Mouse (Mus musculus): ENCODE measurements around the gene Myo1e. TPM values are rescaled to one million over a fixed set of nuclear protein-coding genes. Genes with fewer than 3 reads are reported as not detected.

Gene Myo1e
- total RNA-seq, 1 experiment, result 21.3 TPM

GRCm38 (mm10) chr9:70401937-70402539 is 194.9 kb downstream of the Myo1e start:
- TF ChIP-seq HCFC1 (IDR thresholded peaks at IDR 0.05; ENCODE audit: borderline replicate concordance, insufficient read depth, low read length) (no peak), ZNF384 (IDR thresholded peaks at IDR 0.05; ENCODE audit: low read depth, low read length) (no peak), CHD2 (IDR thresholded peaks at IDR 0.05; ENCODE audit: low read depth, low read length) (no peak), MAFK (IDR thresholded peaks at IDR 0.05; ENCODE audit: insufficient read depth, low read depth, low read length) (no peak), ZC3H11A (IDR thresholded peaks at IDR 0.05; ENCODE audit: borderline replicate concordance, low read depth, low read length) (no peak)
- no peak overlapping the region for H3K9ac ChIP-seq (ENCODE audit: insufficient read depth, low read depth, low read length, poor library complexity, severe bottlenecking)
- no peaks in the 10 kb centered on the region for H3K9me3 ChIP-seq (ENCODE audit: control insufficient read depth, insufficient read depth, low read depth, low read length)
- in situ Hi-C loops (cut with MboI; ENCODE audit: low sequenced_read_pairs in 2 of 2, unreplicated experiment in 2 of 2), result no loop called here
- no peaks in the 10 kb centered on the region for H3K4me1 ChIP-seq (ENCODE audit: control insufficient read depth in 2 of 2, insufficient read depth in 2 of 2, low read length in 2 of 2, poor library complexity in 1 of 2)
- H3K27ac ChIP-seq (ENCODE audit: insufficient read depth, low read depth, low read length, poor library complexity, severe bottlenecking), result no peak overlapping the region
- no peaks in the 10 kb centered on the region; the same call in 1 of the 2 replicates for H3K36me3 ChIP-seq (ENCODE audit: control insufficient read depth, insufficient read depth, low read length, poor library complexity, severe bottlenecking)
- no peak overlapping the region for H3K4me3 ChIP-seq (ENCODE audit: insufficient read depth in 1 of 2, low read depth in 1 of 2, low read length in 2 of 2, poor library complexity in 1 of 2, severe bottlenecking in 1 of 2)
- DNase-seq (ENCODE audit: low read depth, low spot score), result no peak

GRCm38 (mm10) chr9:70406596-70406995 is 199.4 kb downstream of the Myo1e start:
- no peak overlapping the region for H3K27ac ChIP-seq (ENCODE audit: insufficient read depth, low read depth, low read length, poor library complexity, severe bottlenecking)
- no peak for DNase-seq (ENCODE audit: low read depth, low spot score)
- no peaks in the 10 kb centered on the region for H3K4me1 ChIP-seq (ENCODE audit: control insufficient read depth in 2 of 2, insufficient read depth in 2 of 2, low read length in 2 of 2, poor library complexity in 1 of 2)
- TF ChIP-seq ZNF384 (IDR thresholded peaks at IDR 0.05; ENCODE audit: low read depth, low read length), result no peak
- no peak for TF ChIP-seq CHD2 (IDR thresholded peaks at IDR 0.05; ENCODE audit: low read depth, low read length)
- no peak for TF ChIP-seq MAFK (IDR thresholded peaks at IDR 0.05; ENCODE audit: insufficient read depth, low read depth, low read length)
- TF ChIP-seq HCFC1 (IDR thresholded peaks at IDR 0.05; ENCODE audit: borderline replicate concordance, insufficient read depth, low read length), result no peak
- TF ChIP-seq ZC3H11A (IDR thresholded peaks at IDR 0.05; ENCODE audit: borderline replicate concordance, low read depth, low read length), result no peak
- no peak overlapping the region for H3K4me3 ChIP-seq (ENCODE audit: insufficient read depth in 1 of 2, low read depth in 1 of 2, low read length in 2 of 2, poor library complexity in 1 of 2, severe bottlenecking in 1 of 2)
- peaks cover 31% of the 10 kb centered on the region for H3K36me3 ChIP-seq (ENCODE audit: control insufficient read depth, insufficient read depth, low read length, poor library complexity, severe bottlenecking)
- H3K9ac ChIP-seq (ENCODE audit: insufficient read depth, low read depth, low read length, poor library complexity, severe bottlenecking), result no peak overlapping the region
- H3K9me3 ChIP-seq (ENCODE audit: control insufficient read depth, insufficient read depth, low read depth, low read length), result no peaks in the 10 kb centered on the region
- in situ Hi-C loops (cut with MboI; ENCODE audit: low sequenced_read_pairs in 2 of 2, unreplicated experiment in 2 of 2), result no loop called here

- Histone ChIP-seq H3K4me1 (ENCODE audit: control insufficient read depth in 2 of 2, insufficient read depth in 2 of 2, low read length in 2 of 2, poor library complexity in 1 of 2) (no peaks in the 10 kb centered on the region), H3K27ac (ENCODE audit: insufficient read depth, low read depth, low read length, poor library complexity, severe bottlenecking) (no peak overlapping the region), H3K9me3 (ENCODE audit: control insufficient read depth, insufficient read depth, low read depth, low read length) (no peaks in the 10 kb centered on the region), H3K36me3 (ENCODE audit: control insufficient read depth, insufficient read depth, low read length, poor library complexity, severe bottlenecking) (peaks cover 48% of the 10 kb centered on the region), H3K4me3 (ENCODE audit: insufficient read depth in 1 of 2, low read depth in 1 of 2, low read length in 2 of 2, poor library complexity in 1 of 2, severe bottlenecking in 1 of 2) (no peak overlapping the region), H3K9ac (ENCODE audit: insufficient read depth, low read depth, low read length, poor library complexity, severe bottlenecking) (no peak overlapping the region)
- DNase-seq (ENCODE audit: low read depth, low spot score), result peak; percentile 39
- in situ Hi-C loops (cut with MboI; ENCODE audit: low sequenced_read_pairs in 2 of 2, unreplicated experiment in 2 of 2), result no loop called here
- TF ChIP-seq ZC3H11A (IDR thresholded peaks at IDR 0.05; ENCODE audit: borderline replicate concordance, low read depth, low read length), result peak; percentile 5; the same call in 1 of the 2 replicates
- TF ChIP-seq MAFK (IDR thresholded peaks at IDR 0.05; ENCODE audit: insufficient read depth, low read depth, low read length), result no peak
- TF ChIP-seq HCFC1 (IDR thresholded peaks at IDR 0.05; ENCODE audit: borderline replicate concordance, insufficient read depth, low read length), result no peak
Observed at GRCm38 (mm10) chr9:70408791-70409190, 201.6 kb downstream of the Myo1e start.

GRCm38 (mm10) chr9:70409743-70410142 is 202.6 kb downstream of the Myo1e start:
- no peak overlapping the region for H3K4me3 ChIP-seq (ENCODE audit: insufficient read depth in 1 of 2, low read depth in 1 of 2, low read length in 2 of 2, poor library complexity in 1 of 2, severe bottlenecking in 1 of 2)
- no peaks in the 10 kb centered on the region for H3K9me3 ChIP-seq (ENCODE audit: control insufficient read depth, insufficient read depth, low read depth, low read length)
- TF ChIP-seq CHD2 (IDR thresholded peaks at IDR 0.05; ENCODE audit: low read depth, low read length), result no peak
- TF ChIP-seq ZC3H11A (IDR thresholded peaks at IDR 0.05; ENCODE audit: borderline replicate concordance, low read depth, low read length), result no peak
- no peak for TF ChIP-seq MAFK (IDR thresholded peaks at IDR 0.05; ENCODE audit: insufficient read depth, low read depth, low read length)
- TF ChIP-seq HCFC1 (IDR thresholded peaks at IDR 0.05; ENCODE audit: borderline replicate concordance, insufficient read depth, low read length), result no peak
- no peak for TF ChIP-seq ZNF384 (IDR thresholded peaks at IDR 0.05; ENCODE audit: low read depth, low read length)
- H3K9ac ChIP-seq (ENCODE audit: insufficient read depth, low read depth, low read length, poor library complexity, severe bottlenecking), result no peak overlapping the region
- H3K27ac ChIP-seq (ENCODE audit: insufficient read depth, low read depth, low read length, poor library complexity, severe bottlenecking), result no peak overlapping the region
- no peak for DNase-seq (ENCODE audit: low read depth, low spot score)
- H3K4me1 ChIP-seq (ENCODE audit: control insufficient read depth in 2 of 2, insufficient read depth in 2 of 2, low read length in 2 of 2, poor library complexity in 1 of 2), result no peaks in the 10 kb centered on the region
- peaks cover 55% of the 10 kb centered on the region for H3K36me3 ChIP-seq (ENCODE audit: control insufficient read depth, insufficient read depth, low read length, poor library complexity, severe bottlenecking)
- in situ Hi-C loops (cut with MboI; ENCODE audit: low sequenced_read_pairs in 2 of 2, unreplicated experiment in 2 of 2), result loop anchor here in 1 of 2 experiments (10.0 kb wide), 1 partner anchor 115 kb away; no protein-coding TSS in a partner anchor

Measured in ES-E14 (cell line).